Mouse (Mus musculus) hindbrain, embryonic 13.5 days (tissue): ENCODE results near the gene Gif. TPM values are rescaled to one million over a fixed set of nuclear protein-coding genes. Genes with fewer than 3 reads are reported as not detected.

Source experiments
- ATAC-seq: fragments of 200-750 bp; cut with Nextera tagmentation; 2 replicates; pipeline ENCODE4 v1.8.0; 2017; ENCODE audit warnings: moderate TSS enrichment; ENCODE audit not compliant: low FRiP score
- H3K27ac ChIP-seq: fragments of 300-500 bp; sonication (generic); 2 replicates; pipeline ENCODE4 v1.5.1; 2015; ENCODE audit warnings: inconsistent platforms, mild to moderate bottlenecking, moderate library complexity
- H3K27me3 ChIP-seq: fragments of 300-500 bp; sonication (generic); 2 replicates; pipeline ENCODE4 v1.6.1; 2015; ENCODE audit warnings: mild to moderate bottlenecking, inconsistent platforms
- H3K36me3 ChIP-seq: fragments of 300-500 bp; sonication (generic); 2 replicates; pipeline ENCODE4 v1.6.1; 2015; ENCODE audit warnings: mild to moderate bottlenecking, inconsistent platforms
- H3K4me1 ChIP-seq: fragments of 300-500 bp; sonication (generic); replicated peaks from 2 replicates; pipeline ENCODE4 v1.6.1; 2015; ENCODE audit warnings: inconsistent platforms
- H3K4me2 ChIP-seq: fragments of 300-500 bp; sonication (generic); 2 replicates; pipeline ENCODE4 v1.6.1; 2015; ENCODE audit warnings: inconsistent platforms, mild to moderate bottlenecking, moderate library complexity
- H3K4me3 ChIP-seq: fragments of 300-500 bp; sonication (generic); 2 replicates; pipeline ENCODE4 v1.5.1; 2015; ENCODE audit warnings: mild to moderate bottlenecking, inconsistent platforms
- H3K9ac ChIP-seq: fragments of 300-500 bp; sonication (generic); 2 replicates; pipeline ENCODE4 v1.6.1; 2015; ENCODE audit warnings: mild to moderate bottlenecking, inconsistent platforms
- H3K9me3 ChIP-seq: fragments of 300-500 bp; sonication (generic); 2 replicates; pipeline ENCODE4 v1.6.1; 2016; ENCODE audit warnings: inconsistent platforms
- WGBS: fragments of 180-500 bp; shearing (Covaris S2); methylation state at CpG from one replicate; pipeline ENCODE4 v1.1.7; 2015; 5-methylcytosine and 5-hydroxymethylcytosine counted together
- polyA plus RNA-seq: library from polyadenylated mRNA; unstranded; fragments of >200 nt; fragmentation: Nextera tagmentation; extraction: Ambion mirVana; gene quantifications from 2 replicates; pipeline ENCODE4 v1.2.1, GENCODE M21; 2015

The Gif gene
- polyA plus RNA-seq, result not detected in 2 replicates

- no peak for ATAC-seq
- H3K4me3 ChIP-seq, result no peak within 1 kb of the TSS
- no peak within 1 kb of the TSS for H3K4me2 ChIP-seq
- H3K27me3 ChIP-seq, result no peaks in the 10 kb centered on the region
- 77% methylated on average over 2 of the region's 2 CpGs for WGBS
- H3K9ac ChIP-seq, result no peak within 1 kb of the TSS
- H3K27ac ChIP-seq, result no peak within 1 kb of the TSS
- H3K36me3 ChIP-seq, result no peaks in the 10 kb centered on the region
- no peaks in the 10 kb centered on the region for H3K4me1 ChIP-seq
- H3K9me3 ChIP-seq, result no peaks in the 10 kb centered on the region
These were observed at the start of gene Gif for GRCm38 (mm10) chr19:11747298-11747697. Gene Gif, plus strand, starts transcription at chr19:11747554.

GRCm38 (mm10) chr19:11698342-11698741 lies 49.0 kb upstream of the Gif start:
- Histone ChIP-seq H3K4me1 (no peaks in the 10 kb centered on the region), H3K4me3 (no peak overlapping the region), H3K36me3 (no peaks in the 10 kb centered on the region), H3K4me2 (no peak overlapping the region), H3K9me3 (no peaks in the 10 kb centered on the region), H3K27me3 (no peaks in the 10 kb centered on the region), H3K9ac (no peak overlapping the region), H3K27ac (no peak overlapping the region)
- no peak for ATAC-seq
- WGBS, result 96% methylated on average over 6 of the region's 6 CpGs

GRCm38 (mm10) chr19:11712451-11712850 lies 34.9 kb upstream of the Gif start:
- Histone ChIP-seq H3K4me3 (no peak overlapping the region), H3K36me3 (no peaks in the 10 kb centered on the region), H3K4me1 (no peaks in the 10 kb centered on the region), H3K9me3 (no peaks in the 10 kb centered on the region), H3K27me3 (no peaks in the 10 kb centered on the region), H3K9ac (no peak overlapping the region), H3K4me2 (no peak overlapping the region), H3K27ac (no peak overlapping the region)
- no peak for ATAC-seq
- WGBS, result 83% methylated on average over 4 of the region's 4 CpGs

GRCm38 (mm10) chr19:11720071-11720470 lies 27.3 kb upstream of the Gif start:
- Histone ChIP-seq H3K27me3 (no peaks in the 10 kb centered on the region), H3K4me1 (no peaks in the 10 kb centered on the region), H3K4me3 (no peak overlapping the region), H3K9me3 (no peaks in the 10 kb centered on the region), H3K4me2 (no peak overlapping the region), H3K9ac (no peak overlapping the region), H3K36me3 (no peaks in the 10 kb centered on the region), H3K27ac (no peak overlapping the region)
- no peak for ATAC-seq
- 95% methylated on average over 3 of the region's 3 CpGs for WGBS

- ATAC-seq, result no peak
- Histone ChIP-seq H3K27me3 (no peaks in the 10 kb centered on the region), H3K36me3 (no peaks in the 10 kb centered on the region), H3K4me2 (no peak overlapping the region), H3K4me1 (no peaks in the 10 kb centered on the region), H3K9me3 (no peaks in the 10 kb centered on the region), H3K9ac (no peak overlapping the region), H3K4me3 (no peak overlapping the region), H3K27ac (no peak overlapping the region)
- WGBS, result 93% methylated on average over 2 of the region's 2 CpGs
These were observed 23.5 kb upstream of the Gif start for GRCm38 (mm10) chr19:11723870-11724269.

GRCm38 (mm10) chr19:11724275-11724674 lies 23.1 kb upstream of the Gif start:
- no peaks in the 10 kb centered on the region for H3K9me3 ChIP-seq
- H3K4me2 ChIP-seq, result no peak overlapping the region
- no peaks in the 10 kb centered on the region for H3K27me3 ChIP-seq
- H3K27ac ChIP-seq, result no peak overlapping the region
- no peak overlapping the region for H3K4me3 ChIP-seq
- ATAC-seq, result no peak
- no peaks in the 10 kb centered on the region for H3K4me1 ChIP-seq
- no peaks in the 10 kb centered on the region for H3K36me3 ChIP-seq
- WGBS, result 83% methylated on average over 6 of the region's 6 CpGs
- H3K9ac ChIP-seq, result no peak overlapping the region

GRCm38 (mm10) chr19:11725915-11726314 lies 21.4 kb upstream of the Gif start:
- ATAC-seq, result no peak

GRCm38 (mm10) chr19:11727304-11727703 lies 20.1 kb upstream of the Gif start:
- Histone ChIP-seq H3K36me3 (no peaks in the 10 kb centered on the region), H3K4me3 (no peak overlapping the region), H3K9ac (no peak overlapping the region), H3K27me3 (no peaks in the 10 kb centered on the region), H3K27ac (no peak overlapping the region), H3K9me3 (no peaks in the 10 kb centered on the region), H3K4me1 (no peaks in the 10 kb centered on the region), H3K4me2 (no peak overlapping the region)
- no peak for ATAC-seq
- 93% methylated on average over 5 of the region's 5 CpGs for WGBS

More at GRCm38 (mm10) chr19:11725915-11726314, 21.4 kb upstream of the Gif start:
- WGBS, result 85% methylated on average over 2 of the region's 2 CpGs
- Histone ChIP-seq H3K4me2 (no peak overlapping the region), H3K9ac (no peak overlapping the region), H3K27me3 (no peaks in the 10 kb centered on the region), H3K4me3 (no peak overlapping the region), H3K27ac (no peak overlapping the region), H3K4me1 (no peaks in the 10 kb centered on the region), H3K36me3 (no peaks in the 10 kb centered on the region), H3K9me3 (no peaks in the 10 kb centered on the region)

GRCm38 (mm10) chr19:11730278-11730677 lies 17.1 kb upstream of the Gif start:
- Histone ChIP-seq H3K4me2 (no peak overlapping the region), H3K9me3 (no peaks in the 10 kb centered on the region), H3K36me3 (no peaks in the 10 kb centered on the region), H3K4me1 (no peaks in the 10 kb centered on the region), H3K27me3 (no peaks in the 10 kb centered on the region), H3K27ac (no peak overlapping the region), H3K9ac (no peak overlapping the region), H3K4me3 (no peak overlapping the region)
- ATAC-seq, result no peak
- WGBS, result 81% methylated on average over 1 of the region's 1 CpGs

- Histone ChIP-seq H3K9ac (no peak overlapping the region), H3K27ac (no peak overlapping the region), H3K27me3 (no peaks in the 10 kb centered on the region), H3K9me3 (no peaks in the 10 kb centered on the region), H3K36me3 (no peaks in the 10 kb centered on the region), H3K4me1 (no peaks in the 10 kb centered on the region), H3K4me3 (no peak overlapping the region), H3K4me2 (no peak overlapping the region)
- WGBS, result 49% methylated on average over 1 of the region's 1 CpGs
- ATAC-seq, result no peak
These were observed 10.9 kb upstream of the Gif start for GRCm38 (mm10) chr19:11736455-11736854.

GRCm38 (mm10) chr19:11745680-11746079 lies 1.7 kb upstream of the Gif start:
- H3K36me3 ChIP-seq, result no peaks in the 10 kb centered on the region
- no peaks in the 10 kb centered on the region for H3K27me3 ChIP-seq
- no peak for ATAC-seq
- H3K4me3 ChIP-seq, result no peak overlapping the region
- H3K9ac ChIP-seq, result no peak overlapping the region
- no peaks in the 10 kb centered on the region for H3K9me3 ChIP-seq
- H3K4me2 ChIP-seq, result no peak overlapping the region
- no peaks in the 10 kb centered on the region for H3K4me1 ChIP-seq
- no peak overlapping the region for H3K27ac ChIP-seq

- Histone ChIP-seq H3K4me1 (no peaks in the 10 kb centered on the region), H3K4me3 (no peak overlapping the region), H3K27ac (no peak overlapping the region), H3K36me3 (no peaks in the 10 kb centered on the region), H3K9ac (no peak overlapping the region), H3K9me3 (no peaks in the 10 kb centered on the region), H3K27me3 (peaks cover 12% of the 10 kb centered on the region; the same call in 1 of the 2 replicates), H3K4me2 (no peak overlapping the region)
- 82% methylated on average over 3 of the region's 3 CpGs for WGBS
- no peak for ATAC-seq
These were observed 17.7 kb downstream of the Gif start for GRCm38 (mm10) chr19:11765059-11765458.

- Histone ChIP-seq H3K4me3 (no peak overlapping the region), H3K9me3 (no peaks in the 10 kb centered on the region), H3K9ac (no peak overlapping the region), H3K27ac (no peak overlapping the region), H3K4me1 (peaks cover 9% of the 10 kb centered on the region), H3K4me2 (no peak overlapping the region), H3K27me3 (peaks cover 12% of the 10 kb centered on the region; the same call in 1 of the 2 replicates), H3K36me3 (no peaks in the 10 kb centered on the region)
- WGBS, result 73% methylated on average over 4 of the region's 4 CpGs
- ATAC-seq, result no peak
These were observed 19.1 kb downstream of the Gif start for GRCm38 (mm10) chr19:11766413-11766812.
